Mouse (Mus musculus) left cerebral cortex, adult 8-10 months (tissue): Measurements from ENCODE around the gene Pllp. TPM values are rescaled to one million over a fixed set of nuclear protein-coding genes. Genes with fewer than 3 reads are reported as not detected.

ENCODE experiments used
- DNase-seq, 2 experiments: peaks; one replicate each; pipeline ENCODE4 v3.0.0; 2022; ENCODE audit warnings: low spot score in 2 of 2
- total RNA-seq, 4 experiments: library from RNA; stranded (reverse); gene quantifications; 2 replicates each; pipeline ENCODE4 v1.2.4; 2022

Gene Pllp
- total RNA-seq, 4 experiments from 2014 or later: 50.9 to 65.5 (median 55.6) TPM

- DNase-seq: no peak
Observed at GRCm38 (mm10) chr8:94654994-94655393, 41.1 kb downstream of the Pllp start.

DNA sequence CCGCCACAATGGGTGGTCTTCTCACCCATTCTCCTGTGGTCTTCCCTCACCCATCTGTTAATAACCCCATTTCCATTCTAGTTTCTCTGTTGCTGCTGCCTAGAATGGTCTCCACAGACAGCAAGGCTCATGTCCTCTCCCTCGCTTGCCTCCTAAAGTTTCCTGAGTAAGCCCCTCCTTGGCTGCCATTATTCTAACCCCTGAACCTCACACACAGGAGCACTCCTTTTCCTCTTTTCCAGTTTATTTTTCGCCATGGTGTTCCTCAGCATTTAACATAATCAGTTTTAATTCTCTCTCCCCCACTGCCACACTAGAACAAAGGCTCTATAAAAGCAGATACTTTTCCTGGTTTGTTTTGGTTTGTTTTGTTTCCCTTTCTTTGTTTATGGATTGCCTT lies 43.1 kb downstream of the Pllp start:
- DNase-seq: no peak

- no peak for DNase-seq
Observed at GRCm38 (mm10) chr8:94649496-94649895, 46.6 kb downstream of the Pllp start.

GRCm38 (mm10) chr8:94646165-94646564 lies 49.9 kb downstream of the Pllp start:
- DNase-seq: no peak

DNA sequence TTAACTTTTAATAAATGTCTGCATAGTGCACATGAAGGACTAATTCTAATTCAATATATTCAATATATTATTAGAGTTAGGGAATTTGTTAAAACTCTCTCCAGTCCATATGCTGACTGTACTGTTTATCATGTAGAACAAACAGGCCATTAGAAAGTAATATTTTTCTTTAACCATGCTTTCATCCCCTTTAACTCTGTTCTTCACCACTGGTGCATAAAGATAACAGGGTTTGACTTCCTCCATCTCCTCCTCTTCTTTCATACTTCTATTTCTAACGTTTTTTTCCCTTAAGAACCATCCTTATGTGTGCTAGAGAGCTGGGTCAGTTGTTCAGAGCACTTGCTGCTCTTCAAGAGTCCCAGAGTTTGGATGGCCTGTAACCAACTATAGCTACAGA lies 50.9 kb downstream of the Pllp start:
- DNase-seq: no peak

DNA sequence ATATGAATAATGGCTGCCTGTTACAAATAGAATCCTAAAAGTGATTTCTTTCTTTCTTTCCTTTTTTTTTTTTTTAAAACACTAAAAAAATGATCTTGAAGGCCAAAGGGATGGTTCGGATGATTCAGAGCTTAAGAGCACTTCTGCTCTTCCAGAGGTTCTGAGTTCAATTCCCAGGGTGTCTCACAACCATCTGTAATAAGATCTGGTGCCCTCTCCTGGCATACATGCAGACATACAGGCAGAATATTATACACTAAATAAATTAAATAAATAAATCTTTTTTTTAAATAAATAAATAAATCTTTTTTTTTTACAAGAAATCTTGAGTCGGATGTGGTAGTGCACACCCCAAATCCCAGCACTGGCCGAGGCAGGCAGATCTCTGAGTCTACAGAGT lies 54.1 kb downstream of the Pllp start:
- DNase-seq: no peak

DNA sequence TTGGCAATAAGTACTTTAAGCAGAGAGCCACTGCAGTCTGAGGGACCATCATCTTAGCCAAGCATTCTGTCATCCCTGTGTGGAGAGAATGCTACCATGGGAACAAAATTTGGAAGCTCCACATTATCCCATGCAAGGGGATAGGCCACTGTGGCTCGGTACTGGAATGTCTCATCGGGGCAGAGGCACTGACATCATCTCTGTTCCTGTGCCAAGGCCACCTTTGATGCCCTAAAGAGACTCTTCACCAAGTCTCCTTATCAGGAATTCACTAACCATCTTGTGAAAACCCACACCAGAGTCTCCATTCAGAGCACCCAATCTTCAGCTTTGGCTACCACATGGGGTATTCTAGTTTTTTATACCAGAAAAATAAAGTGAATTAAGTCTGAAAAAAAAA lies 54.9 kb downstream of the Pllp start:
- no peak for DNase-seq

DNA sequence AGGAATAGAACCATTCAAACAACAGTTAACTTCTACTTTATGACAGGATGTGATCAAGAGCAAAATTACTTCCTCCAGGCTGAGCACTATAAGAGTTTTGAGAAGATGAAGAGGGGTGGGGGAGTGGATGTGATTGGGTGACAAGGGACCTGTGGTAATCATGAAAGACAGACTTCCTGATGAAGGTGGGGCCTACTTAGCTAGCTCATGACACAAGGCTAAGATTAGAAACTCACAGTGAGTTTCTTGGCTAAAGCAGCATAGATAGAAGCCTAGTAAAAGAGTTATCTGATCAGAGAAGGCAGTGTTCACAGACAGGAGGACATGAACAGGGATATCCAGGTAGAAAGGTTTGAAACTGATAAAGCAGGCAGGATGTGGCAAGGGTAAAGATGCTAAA lies 61.9 kb downstream of the Pllp start:
- no peak for DNase-seq

DNA sequence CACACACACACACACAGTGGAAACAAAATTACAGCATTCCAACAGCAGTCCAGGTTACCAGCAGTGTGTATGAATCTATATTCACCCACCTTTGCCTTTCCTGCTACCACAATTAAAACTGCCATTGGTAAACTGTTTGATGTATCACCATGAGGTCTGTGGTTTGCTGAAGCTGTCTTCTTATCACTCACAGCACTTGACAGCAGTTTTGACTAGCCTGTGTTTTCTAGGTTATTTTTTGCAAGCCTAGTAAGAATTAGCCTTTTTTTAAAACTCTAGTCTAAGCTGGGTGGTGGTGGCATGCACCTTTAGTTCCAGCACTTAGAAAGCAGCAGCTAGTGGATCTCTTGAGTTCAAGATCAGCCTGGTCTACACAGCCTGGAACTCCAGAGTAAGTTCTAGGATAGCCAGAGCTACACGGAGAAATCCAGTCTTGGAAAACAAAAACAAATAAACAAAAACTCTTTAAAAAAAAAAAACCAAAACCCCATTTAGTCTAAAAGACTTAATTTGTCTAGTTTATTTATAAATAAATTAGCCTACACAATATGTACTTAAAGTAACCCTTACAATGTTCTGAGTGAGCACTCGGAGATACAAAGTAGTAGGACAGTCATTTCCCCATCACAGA lies 62.4 kb downstream of the Pllp start:
- DNase-seq: no peak

Other genes starting within 250 kb of the Pllp start
- 10 to 100 TPM; 20.1 to 28.9 (median 23.6) TPM for gene Cpne2, start 163.3 kb downstream of the Pllp start, total RNA-seq
- 10 to 100 TPM; 26.5 to 29.5 (median 28.4) TPM for gene Rspry1, start 94.3 kb downstream of the Pllp start, total RNA-seq
- 10 to 100 TPM; 31.5 to 40.6 (median 38.9) TPM for gene Fam192a, start 94.3 kb downstream of the Pllp start, total RNA-seq
- gene Arl2bp, start 29.7 kb downstream of the Pllp start, total RNA-seq: 100 to 1,000 TPM; 141 to 161 (median 143) TPM
- gene Ccl22, start 49.3 kb upstream of the Pllp start, total RNA-seq: under 1 TPM in 3 of 4 experiments, not detected in 1; 0.22 to 0.72 (median 0.39) TPM
- gene Cx3cl1, start 75.7 kb upstream of the Pllp start, total RNA-seq: 100 to 1,000 TPM; 417 to 480 (median 456) TPM
- 10 to 100 TPM in 1 of 4 experiments, 1 to 10 TPM in 3; 8.3 to 13.8 (median 9.6) TPM for gene Ccl17, start 114.2 kb upstream of the Pllp start, total RNA-seq
- 100 to 1,000 TPM in 1 of 4 experiments, 10 to 100 TPM in 3; 75.6 to 104 (median 90.6) TPM for gene Coq9, start 142.0 kb upstream of the Pllp start, total RNA-seq
- gene Ciapin1, start 142.1 kb upstream of the Pllp start, total RNA-seq: 10 to 100 TPM; 70.8 to 75.9 (median 72.0) TPM
- 10 to 100 TPM; 64.6 to 75.4 (median 67.0) TPM for gene Polr2c, start 161.2 kb upstream of the Pllp start, total RNA-seq
- 10 to 100 TPM; 15.1 to 18.3 (median 17.3) TPM for gene Dok4, start 180.1 kb upstream of the Pllp start, total RNA-seq
- 1 to 10 TPM; 1.2 to 2.2 (median 1.8) TPM for gene Ccdc102a, start 221.8 kb upstream of the Pllp start, total RNA-seq
- gene Adgrg5, start 227.4 kb upstream of the Pllp start, total RNA-seq: under 1 TPM in 3 of 4 experiments, not detected in 1; 0.17 to 0.95 (median 0.46) TPM